Mouse (Mus musculus) cortical plate, adult 2 months (tissue): Measurements from ENCODE around the gene Dscam.

Experiments
- CTCF ChIP-seq: fragments of 200-500 bp; IDR thresholded peaks from 2 replicates; pipeline ENCODE4 v1.5.1; 2011; ENCODE audit warnings: mild to moderate bottlenecking, control low read depth, low read length; ENCODE audit not compliant: insufficient read depth; ENCODE audit errors: extremely low read depth
- POLR2A ChIP-seq: fragments of 200-500 bp; IDR thresholded peaks from 2 replicates; pipeline ENCODE4 v1.6.1; 2011; ENCODE audit warnings: mild to moderate bottlenecking, low read length, control low read depth; ENCODE audit not compliant: insufficient read depth; ENCODE audit errors: extremely low read depth

- TF ChIP-seq CTCF (no peak), POLR2A (no peak)
Measured at GRCm38 (mm10) chr16:97204090-97204489, 33.5 kb upstream of the Dscam start.
